Mouse (Mus musculus) midbrain, embryonic 11.5 days (tissue): Measurements from ENCODE around the gene Arhgef25. TPM values are rescaled to one million over a fixed set of nuclear protein-coding genes. Genes with fewer than 3 reads are reported as not detected.
"Not testable (repeated sequence)": the region's sequence is repeated elsewhere in the genome, so short reads cannot be mapped to it uniquely, and the experiment has no call there.

ENCODE experiments used
- ATAC-seq: fragments of 200-750 bp; cut with Nextera tagmentation; 2 replicates; pipeline ENCODE4 v1.8.0; 2017; ENCODE audit warnings: moderate TSS enrichment, moderate library complexity; ENCODE audit not compliant: low FRiP score
- DNase-seq: peaks from one replicate; pipeline ENCODE4 v3.0.0; 2015; ENCODE audit warnings: low spot score; ENCODE audit errors: missing footprints
- H3K27ac ChIP-seq: fragments of 300-500 bp; sonication (generic); 2 replicates; pipeline ENCODE4 v1.5.1; 2014; ENCODE audit warnings: low read depth, low read length
- H3K27me3 ChIP-seq: fragments of 300-500 bp; sonication (generic); 2 replicates; pipeline ENCODE4 v1.6.1; 2014; ENCODE audit warnings: mild to moderate bottlenecking, low read length, moderate library complexity, mixed read lengths; ENCODE audit not compliant: control insufficient read depth, insufficient read depth
- H3K36me3 ChIP-seq: fragments of 300-500 bp; sonication (generic); 2 replicates; pipeline ENCODE4 v1.6.1; 2014; ENCODE audit warnings: mild to moderate bottlenecking, low read length, moderate library complexity, mixed read lengths; ENCODE audit not compliant: control insufficient read depth, insufficient read depth
- H3K4me1 ChIP-seq: fragments of 300-500 bp; sonication (generic); 2 replicates; pipeline ENCODE4 v1.6.1; 2014; ENCODE audit warnings: low read length; ENCODE audit not compliant: control insufficient read depth, insufficient read depth
- H3K4me2 ChIP-seq: fragments of 300-500 bp; sonication (generic); 2 replicates; pipeline ENCODE4 v1.6.1; 2014; ENCODE audit warnings: mild to moderate bottlenecking, moderate library complexity
- H3K4me3 ChIP-seq: fragments of 300-500 bp; sonication (generic); 2 replicates; pipeline ENCODE4 v1.5.1; 2014; ENCODE audit warnings: low read depth, low read length
- H3K9ac ChIP-seq: fragments of 300-500 bp; sonication (generic); 2 replicates; pipeline ENCODE4 v1.6.1; 2014; ENCODE audit warnings: low read length
- H3K9me3 ChIP-seq: fragments of 300-500 bp; sonication (generic); 2 replicates; pipeline ENCODE4 v1.6.1; 2016; ENCODE audit warnings: low read length; ENCODE audit not compliant: control insufficient read depth
- WGBS: fragments of 180-500 bp; shearing (Covaris S2); extraction: QIAGEN DNeasy Blood & Tissue Kit; methylation state at CpG from one replicate; pipeline ENCODE4 v1.1.7; 2014; 5-methylcytosine and 5-hydroxymethylcytosine counted together
- polyA plus RNA-seq: library from polyadenylated mRNA; unstranded; fragments of >200 nt; fragmentation: Nextera tagmentation; extraction: Ambion mirVana; gene quantifications from 2 replicates; pipeline ENCODE4 v1.2.1, GENCODE M21; 2014

Arhgef25 gene
- polyA plus RNA-seq, 1 experiment from 2014 or later: 25.8 TPM

GRCm38 (mm10) chr10:127198492-127198891 lies 8.6 kb upstream of the Arhgef25 start:
- Histone ChIP-seq H3K4me1 (peaks cover 17% of the 10 kb centered on the region), H3K36me3 (peaks cover 6% of the 10 kb centered on the region; the same call in 1 of the 2 replicates), H3K27ac (no peak overlapping the region), H3K27me3 (no peaks in the 10 kb centered on the region), H3K9ac (no peak overlapping the region), H3K4me3 (no peak overlapping the region), H3K4me2 (no peak overlapping the region), H3K9me3 (no peaks in the 10 kb centered on the region)
- DNase-seq (no peak), ATAC-seq (no peak)
- WGBS: 75% methylated on average over 2 of the region's 2 CpGs

- Histone ChIP-seq H3K36me3 (peaks cover 6% of the 10 kb centered on the region; the same call in 1 of the 2 replicates), H3K9ac (no peak overlapping the region), H3K4me1 (peaks cover 17% of the 10 kb centered on the region), H3K4me2 (no peak overlapping the region), H3K27ac (no peak overlapping the region), H3K27me3 (no peaks in the 10 kb centered on the region), H3K9me3 (no peaks in the 10 kb centered on the region), H3K4me3 (no peak overlapping the region)
- 88% methylated on average over 11 of the region's 11 CpGs for WGBS
- ATAC-seq (no peak), DNase-seq (no peak)
These were observed 7.7 kb upstream of the Arhgef25 start for GRCm38 (mm10) chr10:127197505-127198110.

GRCm38 (mm10) chr10:127197104-127197503 lies 7.2 kb upstream of the Arhgef25 start:
- peaks cover 6% of the 10 kb centered on the region; the same call in 1 of the 2 replicates for H3K36me3 ChIP-seq
- no peak overlapping the region for H3K4me3 ChIP-seq
- peaks cover 17% of the 10 kb centered on the region for H3K4me1 ChIP-seq
- H3K4me2 ChIP-seq: no peak overlapping the region
- DNase-seq (no peak), ATAC-seq (no peak)
- H3K27ac ChIP-seq: no peak overlapping the region
- no peaks in the 10 kb centered on the region for H3K27me3 ChIP-seq
- H3K9ac ChIP-seq: no peak overlapping the region
- 88% methylated on average over 8 of the region's 8 CpGs for WGBS
- no peaks in the 10 kb centered on the region for H3K9me3 ChIP-seq

- H3K9ac ChIP-seq: peak overlapping the region; percentile 97; the same call in 1 of the 2 replicates
- ATAC-seq (peak; percentile 42), DNase-seq (no peak)
- H3K4me2 ChIP-seq: peak overlapping the region; percentile 78
- H3K4me3 ChIP-seq: peak overlapping the region; percentile 96
- H3K27me3 ChIP-seq: no peaks in the 10 kb centered on the region
- H3K9me3 ChIP-seq: no peaks in the 10 kb centered on the region
- 3% methylated on average over 5 of the region's 5 CpGs for WGBS
- peaks cover 6% of the 10 kb centered on the region; the same call in 1 of the 2 replicates for H3K36me3 ChIP-seq
- peaks cover 17% of the 10 kb centered on the region for H3K4me1 ChIP-seq
- H3K27ac ChIP-seq: no peak overlapping the region; the same call in 1 of the 2 replicates
These were observed 6.5 kb upstream of the Arhgef25 start for GRCm38 (mm10) chr10:127196392-127196791.

DNA sequence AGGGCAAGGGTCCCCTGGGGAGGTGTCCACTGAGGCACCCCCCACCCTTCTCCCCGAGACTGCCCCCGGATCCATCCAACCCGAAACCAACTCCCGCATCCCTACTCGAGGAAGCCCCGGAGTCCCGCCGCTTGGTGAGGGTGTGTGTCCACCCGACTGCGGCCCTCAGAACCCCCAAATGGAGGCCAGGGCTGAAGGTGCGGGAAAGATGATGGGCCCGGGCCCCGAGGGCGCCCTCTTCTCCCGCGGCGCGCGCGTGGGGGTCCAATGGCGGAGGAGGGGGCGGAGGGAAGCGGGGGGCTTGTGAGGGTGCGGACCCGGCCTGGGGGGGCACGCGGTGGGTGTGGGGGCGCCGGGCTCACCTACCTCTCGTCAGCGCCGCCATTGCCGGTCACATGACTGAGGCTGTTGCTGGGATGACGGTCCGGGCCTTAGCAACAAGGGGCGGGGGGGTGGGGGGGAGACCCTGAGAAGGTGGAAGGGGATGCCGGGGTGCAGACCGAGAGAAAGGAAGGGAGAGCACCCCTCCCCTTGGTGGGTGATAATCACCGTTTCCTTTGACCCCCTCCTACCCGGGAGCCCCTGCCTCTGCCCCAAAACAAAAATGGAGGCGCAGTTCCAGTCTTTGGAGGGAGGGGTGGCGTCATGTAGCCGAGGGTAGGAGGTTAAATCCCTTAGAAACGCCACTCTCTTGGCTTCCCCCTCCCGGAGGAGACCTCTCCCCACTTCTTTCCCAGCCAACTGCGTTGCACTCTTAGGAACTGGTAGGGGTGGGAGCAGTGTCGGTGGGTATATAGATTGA lies 5.6 kb upstream of the Arhgef25 start, which contains the start of gene Dtx3:
Gene Dtx3, minus strand, starts transcription at position 401 of the 802 bp plus-strand sequence.
- peak; percentile 78 for ATAC-seq
- peak within 1 kb of the TSS; percentile 78 for H3K4me2 ChIP-seq
- no peaks in the 10 kb centered on the region for H3K9me3 ChIP-seq
- H3K36me3 ChIP-seq: peaks cover 8% of the 10 kb centered on the region
- no peaks in the 10 kb centered on the region for H3K27me3 ChIP-seq
- under 1% methylated on average over 31 of the region's 47 CpGs for WGBS
- peak; percentile 94 for DNase-seq
- peak within 1 kb of the TSS; percentile 96 for H3K4me3 ChIP-seq
- H3K4me1 ChIP-seq: peaks cover 20% of the 10 kb centered on the region
- peak within 1 kb of the TSS; percentile 86 for H3K27ac ChIP-seq
- H3K9ac ChIP-seq: peak within 1 kb of the TSS; percentile 97

DNA sequence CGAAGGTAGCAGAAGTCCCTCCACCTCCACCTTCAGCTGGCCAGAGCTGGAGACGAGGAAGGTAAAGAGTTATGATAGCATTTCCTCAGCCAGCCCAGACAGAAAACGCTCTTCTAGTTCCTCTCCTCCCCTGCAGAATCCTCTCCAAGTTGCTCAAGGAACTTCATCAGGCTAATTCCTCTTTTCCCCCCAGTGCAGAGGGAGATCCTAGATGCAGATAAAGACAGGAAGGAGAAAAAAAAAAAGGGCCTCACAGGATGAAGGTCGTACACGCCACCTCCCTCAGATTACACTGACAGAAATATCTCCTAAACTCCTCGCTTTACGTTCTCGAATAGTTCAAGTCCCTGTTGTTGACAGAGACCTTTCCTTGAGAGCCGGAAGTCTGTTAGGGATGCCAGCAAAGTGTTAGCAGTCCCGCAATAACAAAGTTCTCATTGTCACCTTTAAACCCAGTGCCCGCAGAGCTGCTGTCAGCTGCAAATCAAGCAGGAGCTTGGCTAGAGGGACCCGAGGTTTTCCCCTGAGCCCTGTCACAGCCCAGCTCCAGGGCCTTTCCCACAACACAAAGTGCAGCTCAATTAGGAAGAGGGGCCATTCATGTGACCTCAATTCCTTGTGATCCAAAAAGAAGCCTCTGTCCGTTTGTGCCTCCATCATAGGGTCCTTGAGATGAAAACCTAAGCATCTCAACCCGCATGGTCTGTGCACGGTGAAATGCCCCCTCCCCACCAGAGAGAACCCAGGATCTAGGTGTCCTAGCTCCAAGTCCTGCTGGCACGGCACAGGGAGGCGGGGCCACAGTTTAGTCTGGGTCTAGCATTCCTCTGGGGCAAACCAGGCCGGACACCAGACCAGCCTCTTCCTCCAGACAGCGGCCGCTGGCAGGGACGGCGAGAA lies 4.8 kb upstream of the Arhgef25 start:
- Histone ChIP-seq H3K4me3 (peak overlapping the region; percentile 96), H3K4me1 (peaks cover 27% of the 10 kb centered on the region), H3K27me3 (no peaks in the 10 kb centered on the region), H3K4me2 (peak overlapping the region; percentile 78), H3K27ac (peak overlapping the region; percentile 86), H3K9ac (peak overlapping the region; percentile 97), H3K9me3 (no peaks in the 10 kb centered on the region), H3K36me3 (peaks cover 8% of the 10 kb centered on the region)
- 28% methylated on average over 22 of the region's 22 CpGs for WGBS
- ATAC-seq: peak; percentile 57
- peak; percentile 94 for DNase-seq

DNA sequence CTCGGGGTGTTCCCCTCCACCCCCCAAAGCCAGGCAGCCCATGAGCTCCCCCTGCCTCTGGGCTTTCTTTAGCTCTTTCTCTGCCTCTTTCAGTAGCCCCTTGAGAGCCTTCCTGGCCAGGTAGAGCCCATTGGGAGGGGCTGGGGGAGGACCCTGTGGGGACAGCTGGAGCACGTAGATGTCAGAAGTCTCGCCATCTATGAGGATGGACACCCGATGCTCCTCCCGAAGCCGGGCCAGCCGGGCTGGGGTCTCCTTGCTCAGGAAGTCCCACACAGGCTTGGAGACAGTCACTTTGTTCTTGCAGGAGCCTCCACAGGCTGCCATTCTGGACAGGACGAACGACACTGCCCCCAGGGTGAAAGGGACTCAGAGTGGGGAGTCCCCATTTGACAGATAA lies 3.1 kb upstream of the Arhgef25 start:
- no peak overlapping the region for H3K4me3 ChIP-seq
- peaks cover 36% of the 10 kb centered on the region for H3K4me1 ChIP-seq
- no peaks in the 10 kb centered on the region for H3K9me3 ChIP-seq
- H3K4me2 ChIP-seq: no peak overlapping the region
- 90% methylated on average over 9 of the region's 9 CpGs for WGBS
- H3K9ac ChIP-seq: no peak overlapping the region
- DNase-seq (no peak), ATAC-seq (no peak)
- H3K36me3 ChIP-seq: peaks cover 2% of the 10 kb centered on the region; the same call in 1 of the 2 replicates
- no peaks in the 10 kb centered on the region for H3K27me3 ChIP-seq
- H3K27ac ChIP-seq: no peak overlapping the region

GRCm38 (mm10) chr10:127192057-127192328 lies 2.1 kb upstream of the Arhgef25 start:
- ATAC-seq, DNase-seq, H3K4me3 ChIP-seq, H3K4me2 ChIP-seq, H3K27me3 ChIP-seq, H3K36me3 ChIP-seq, H3K27ac ChIP-seq, H3K9ac ChIP-seq, H3K9me3 ChIP-seq: not testable (repeated sequence)
- peaks cover 41% of the 10 kb centered on the region for H3K4me1 ChIP-seq
- 84% methylated on average over 1 of the region's 1 CpGs for WGBS
